Mouse (Mus musculus): ENCODE results near the gene Bcat1.

The Bcat1 gene

GRCm38 (mm10) chr6:144955887-144956547 lies 120.0 kb downstream of the Bcat1 start:
- in situ Hi-C loops (cut with MboI; ENCODE audit: low sequenced_read_pairs) = loop anchor here (25.0 kb wide), 1 partner anchor 1344 kb away; no protein-coding TSS in a partner anchor

DNA sequence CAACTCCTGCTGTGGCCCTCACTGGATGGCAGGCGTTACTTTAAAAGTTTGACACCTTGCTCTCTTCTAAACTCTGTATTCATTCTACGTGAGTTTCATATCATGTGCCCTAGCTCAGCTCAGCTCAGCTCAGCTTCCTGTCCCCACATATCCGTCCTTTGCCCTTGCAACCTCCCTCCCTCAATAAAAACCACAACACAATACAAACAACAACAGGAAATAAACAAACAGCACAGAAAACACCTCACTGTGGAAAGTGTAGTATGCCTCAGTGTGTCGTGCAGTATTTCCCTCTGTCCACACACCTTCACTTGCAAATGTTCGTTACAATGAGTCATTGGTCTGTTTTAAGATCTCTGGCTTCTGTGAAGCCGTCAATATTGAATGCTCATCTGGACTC lies 123.1 kb downstream of the Bcat1 start:
- in situ Hi-C loops (cut with MboI; ENCODE audit: low sequenced_read_pairs) = loop anchor here (25.0 kb wide), 1 partner anchor 1341 kb away; no protein-coding TSS in a partner anchor

- in situ Hi-C loops (cut with MboI; ENCODE audit: low sequenced_read_pairs) = no loop called here
These were observed 131.3 kb downstream of the Bcat1 start for GRCm38 (mm10) chr6:144944435-144945365.
